Mouse (Mus musculus): ENCODE measurements around the gene Zc3h14. TPM values are rescaled to one million over a fixed set of nuclear protein-coding genes. Genes with fewer than 3 reads are reported as not detected.

Zc3h14 gene
- polyA plus RNA-seq (2014; fragmentation: Nextera tagmentation; extraction: Ambion mirVana): 137 and 144 TPM in 2 replicates

DNA sequence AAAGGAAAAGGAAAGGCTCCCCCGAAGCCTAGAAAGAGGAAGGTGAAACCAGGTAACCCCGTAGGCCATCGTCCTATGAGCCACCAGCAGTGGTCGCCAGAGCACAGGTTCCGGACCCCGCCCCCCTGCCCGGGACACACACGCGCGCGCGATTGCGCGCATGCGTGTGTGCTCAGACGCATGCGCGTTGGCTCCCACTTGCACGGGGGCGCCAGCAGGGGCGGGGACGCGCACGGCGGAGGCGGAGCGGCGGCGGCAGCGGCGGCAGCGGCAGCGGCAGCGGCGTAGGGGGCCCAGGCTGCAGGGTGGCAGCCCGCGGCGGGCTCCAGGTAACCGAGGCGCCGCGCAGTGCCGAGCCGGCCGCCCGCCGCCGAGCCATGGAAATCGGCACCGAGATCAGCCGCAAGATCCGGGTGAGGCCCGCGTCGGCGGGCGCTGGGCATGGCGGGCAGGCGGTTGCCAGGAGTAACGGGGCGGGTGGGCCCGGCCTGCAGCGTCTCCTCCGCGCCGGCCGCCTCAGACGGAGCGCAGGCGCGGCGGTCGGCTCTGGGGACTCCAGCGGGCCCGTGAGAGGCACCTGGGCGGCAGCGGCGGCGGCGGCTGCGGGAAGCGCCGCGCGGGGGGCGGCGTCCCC, at the start of gene Zc3h14:
Zc3h14 (plus strand) TSS at position 219 of the 634 bp plus-strand sequence.
- Histone ChIP-seq H3K9me3 (ENCODE audit: control insufficient read depth, low read depth, low read length) (no peaks in the 10 kb centered on the region), H3K36me3 (ENCODE audit: control insufficient read depth, insufficient read depth, low read length) (peaks cover 2% of the 10 kb centered on the region; the same call in 1 of the 2 replicates), H3K4me1 (ENCODE audit: control insufficient read depth, insufficient read depth, low read length) (peaks cover 17% of the 10 kb centered on the region), H3K27me3 (ENCODE audit: control insufficient read depth, insufficient read depth, low read length) (no peaks in the 10 kb centered on the region), H3K27ac (ENCODE audit: low read length) (peak within 1 kb of the TSS; percentile 85), H3K4me2 (replicated peaks; ENCODE audit: low read depth, low read length) (peak within 1 kb of the TSS; percentile 72), H3K4me3 (ENCODE audit: low read depth, low read length) (peak within 1 kb of the TSS; percentile 84), H3K9ac (replicated peaks; ENCODE audit: low read depth, low read length) (peak within 1 kb of the TSS; percentile 86)
- peak; percentile 89 for ATAC-seq (ENCODE audit: insufficient number of reproducible peaks, insufficient read depth, low FRiP score, low read depth)
- WGBS: under 1% methylated on average over 76 of the region's 87 CpGs

DNA sequence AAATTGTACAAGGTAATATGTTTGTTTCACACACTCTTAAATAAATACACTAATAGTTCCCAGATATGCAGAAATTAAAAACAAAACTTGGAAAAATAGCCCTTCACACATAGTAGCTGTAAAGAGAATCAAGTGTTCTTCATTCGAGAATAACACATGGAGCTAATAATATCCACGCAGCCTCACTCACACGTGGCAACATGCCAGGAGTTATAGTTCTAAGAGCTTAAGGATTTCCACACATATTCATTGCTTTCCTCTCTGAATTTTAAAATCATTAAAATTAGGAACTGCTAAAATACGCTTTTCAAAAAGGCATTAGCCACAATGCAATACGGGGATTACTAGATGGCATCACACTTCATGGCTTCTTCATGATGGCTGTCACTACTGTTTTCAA, 49.6 kb upstream of the Zc3h14 start:
- Histone ChIP-seq H3K4me2 (replicated peaks; ENCODE audit: low read depth, low read length) (no peak overlapping the region), H3K36me3 (ENCODE audit: control insufficient read depth, insufficient read depth, low read length) (peaks cover 34% of the 10 kb centered on the region), H3K27ac (ENCODE audit: low read length) (no peak overlapping the region), H3K27me3 (ENCODE audit: control insufficient read depth, insufficient read depth, low read length) (no peaks in the 10 kb centered on the region), H3K9ac (replicated peaks; ENCODE audit: low read depth, low read length) (no peak overlapping the region), H3K9me3 (ENCODE audit: control insufficient read depth, low read depth, low read length) (no peaks in the 10 kb centered on the region), H3K4me1 (ENCODE audit: control insufficient read depth, insufficient read depth, low read length) (no peaks in the 10 kb centered on the region), H3K4me3 (ENCODE audit: low read depth, low read length) (no peak overlapping the region)
- ATAC-seq (ENCODE audit: insufficient number of reproducible peaks, insufficient read depth, low FRiP score, low read depth): no peak
- 77% methylated on average over 5 of the region's 5 CpGs for WGBS

GRCm38 (mm10) chr12:98701564-98701963, 45.2 kb upstream of the Zc3h14 start:
- no peaks in the 10 kb centered on the region for H3K9me3 ChIP-seq (ENCODE audit: control insufficient read depth, low read depth, low read length)
- H3K4me1 ChIP-seq (ENCODE audit: control insufficient read depth, insufficient read depth, low read length): no peaks in the 10 kb centered on the region
- H3K27ac ChIP-seq (ENCODE audit: low read length): no peak overlapping the region
- ATAC-seq (ENCODE audit: insufficient number of reproducible peaks, insufficient read depth, low FRiP score, low read depth): no peak
- no peak overlapping the region for H3K4me3 ChIP-seq (ENCODE audit: low read depth, low read length)
- H3K36me3 ChIP-seq (ENCODE audit: control insufficient read depth, insufficient read depth, low read length): peaks cover 26% of the 10 kb centered on the region
- no peaks in the 10 kb centered on the region for H3K27me3 ChIP-seq (ENCODE audit: control insufficient read depth, insufficient read depth, low read length)
- WGBS: 88% methylated on average over 9 of the region's 9 CpGs
- no peak overlapping the region for H3K9ac ChIP-seq (replicated peaks; ENCODE audit: low read depth, low read length)
- no peak overlapping the region for H3K4me2 ChIP-seq (replicated peaks; ENCODE audit: low read depth, low read length)

GRCm38 (mm10) chr12:98703554-98703953, 43.2 kb upstream of the Zc3h14 start:
- H3K27ac ChIP-seq (ENCODE audit: low read length): no peak overlapping the region
- H3K9me3 ChIP-seq (ENCODE audit: control insufficient read depth, low read depth, low read length): no peaks in the 10 kb centered on the region
- no peak overlapping the region for H3K9ac ChIP-seq (replicated peaks; ENCODE audit: low read depth, low read length)
- no peak for ATAC-seq (ENCODE audit: insufficient number of reproducible peaks, insufficient read depth, low FRiP score, low read depth)
- peaks cover 14% of the 10 kb centered on the region for H3K36me3 ChIP-seq (ENCODE audit: control insufficient read depth, insufficient read depth, low read length)
- no peak overlapping the region for H3K4me2 ChIP-seq (replicated peaks; ENCODE audit: low read depth, low read length)
- WGBS: 85% methylated on average over 2 of the region's 2 CpGs
- no peak overlapping the region for H3K4me3 ChIP-seq (ENCODE audit: low read depth, low read length)
- H3K27me3 ChIP-seq (ENCODE audit: control insufficient read depth, insufficient read depth, low read length): no peaks in the 10 kb centered on the region
- no peaks in the 10 kb centered on the region for H3K4me1 ChIP-seq (ENCODE audit: control insufficient read depth, insufficient read depth, low read length)

DNA sequence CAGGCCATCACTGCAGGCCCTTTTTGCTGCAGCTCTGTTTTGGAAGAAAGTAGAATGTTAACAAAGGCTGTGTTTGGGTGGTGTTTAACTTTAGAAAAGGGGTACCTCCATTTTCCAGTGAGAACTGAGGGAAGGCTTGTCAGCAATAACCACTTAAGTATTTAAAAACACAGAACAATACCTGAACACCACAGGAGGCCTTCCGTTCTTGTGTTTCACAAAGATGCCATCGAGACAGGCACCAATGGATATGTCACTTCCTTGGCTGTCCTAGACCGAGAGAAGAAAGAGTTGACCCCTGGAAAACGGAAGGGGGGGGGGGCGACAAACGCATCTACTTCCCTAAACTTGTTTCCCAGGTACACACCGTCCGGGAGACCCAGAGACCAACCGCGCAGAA, 42.8 kb upstream of the Zc3h14 start:
- peaks cover 12% of the 10 kb centered on the region for H3K36me3 ChIP-seq (ENCODE audit: control insufficient read depth, insufficient read depth, low read length)
- H3K27ac ChIP-seq (ENCODE audit: low read length): no peak overlapping the region

GRCm38 (mm10) chr12:98712819-98713218, 33.9 kb upstream of the Zc3h14 start:
- no peak for ATAC-seq (ENCODE audit: insufficient number of reproducible peaks, insufficient read depth, low FRiP score, low read depth)
- no peaks in the 10 kb centered on the region for H3K27me3 ChIP-seq (ENCODE audit: control insufficient read depth, insufficient read depth, low read length)
- H3K4me1 ChIP-seq (ENCODE audit: control insufficient read depth, insufficient read depth, low read length): no peaks in the 10 kb centered on the region
- H3K9ac ChIP-seq (replicated peaks; ENCODE audit: low read depth, low read length): no peak overlapping the region
- no peaks in the 10 kb centered on the region for H3K36me3 ChIP-seq (ENCODE audit: control insufficient read depth, insufficient read depth, low read length)
- H3K9me3 ChIP-seq (ENCODE audit: control insufficient read depth, low read depth, low read length): no peaks in the 10 kb centered on the region
- H3K4me3 ChIP-seq (ENCODE audit: low read depth, low read length): no peak overlapping the region
- 71% methylated on average over 6 of the region's 6 CpGs for WGBS
- no peak overlapping the region for H3K4me2 ChIP-seq (replicated peaks; ENCODE audit: low read depth, low read length)
- H3K27ac ChIP-seq (ENCODE audit: low read length): no peak overlapping the region

More for the DNA sequence above, 42.8 kb upstream of the Zc3h14 start:
- no peak overlapping the region for H3K9ac ChIP-seq (replicated peaks; ENCODE audit: low read depth, low read length)
- H3K4me3 ChIP-seq (ENCODE audit: low read depth, low read length): no peak overlapping the region
- no peaks in the 10 kb centered on the region for H3K27me3 ChIP-seq (ENCODE audit: control insufficient read depth, insufficient read depth, low read length)
- no peak for ATAC-seq (ENCODE audit: insufficient number of reproducible peaks, insufficient read depth, low FRiP score, low read depth)
- WGBS: 87% methylated on average over 10 of the region's 10 CpGs
- no peak overlapping the region for H3K4me2 ChIP-seq (replicated peaks; ENCODE audit: low read depth, low read length)
- H3K4me1 ChIP-seq (ENCODE audit: control insufficient read depth, insufficient read depth, low read length): no peaks in the 10 kb centered on the region
- H3K9me3 ChIP-seq (ENCODE audit: control insufficient read depth, low read depth, low read length): no peaks in the 10 kb centered on the region

- Histone ChIP-seq H3K4me1 (ENCODE audit: control insufficient read depth, insufficient read depth, low read length) (no peaks in the 10 kb centered on the region), H3K36me3 (ENCODE audit: control insufficient read depth, insufficient read depth, low read length) (no peaks in the 10 kb centered on the region), H3K27ac (ENCODE audit: low read length) (0 out of 2 replicates have a peak overlapping the region, but pooled peaks have one; percentile 0), H3K9me3 (ENCODE audit: control insufficient read depth, low read depth, low read length) (no peaks in the 10 kb centered on the region), H3K27me3 (ENCODE audit: control insufficient read depth, insufficient read depth, low read length) (no peaks in the 10 kb centered on the region), H3K4me2 (replicated peaks; ENCODE audit: low read depth, low read length) (no peak overlapping the region), H3K4me3 (ENCODE audit: low read depth, low read length) (no peak overlapping the region), H3K9ac (replicated peaks; ENCODE audit: low read depth, low read length) (no peak overlapping the region)
- peak; percentile 67 for ATAC-seq (ENCODE audit: insufficient number of reproducible peaks, insufficient read depth, low FRiP score, low read depth)
- 18% methylated on average over 7 of the region's 7 CpGs for WGBS
Observed at GRCm38 (mm10) chr12:98713621-98714103, 33.1 kb upstream of the Zc3h14 start.

DNA sequence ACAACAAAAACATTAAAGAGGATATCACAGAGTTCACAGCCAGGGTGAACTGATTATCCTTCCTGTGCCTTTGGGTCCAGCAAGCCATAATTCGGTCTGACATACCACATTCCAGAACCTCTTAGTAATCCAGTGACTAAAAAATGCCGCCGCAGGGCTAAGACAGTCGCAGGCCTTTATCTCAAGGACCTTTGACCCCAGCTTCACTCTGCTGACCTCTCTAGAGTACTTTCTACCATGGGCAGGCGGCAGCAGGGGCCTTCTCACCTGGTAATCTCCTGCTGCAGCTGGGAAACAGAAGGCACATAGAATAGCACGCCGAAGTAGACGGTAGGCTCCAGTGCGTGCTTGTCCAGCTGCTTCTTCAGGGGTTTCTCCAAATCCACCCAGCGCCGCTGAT, 32.0 kb upstream of the Zc3h14 start:
- H3K4me2 ChIP-seq (replicated peaks; ENCODE audit: low read depth, low read length): no peak overlapping the region

DNA sequence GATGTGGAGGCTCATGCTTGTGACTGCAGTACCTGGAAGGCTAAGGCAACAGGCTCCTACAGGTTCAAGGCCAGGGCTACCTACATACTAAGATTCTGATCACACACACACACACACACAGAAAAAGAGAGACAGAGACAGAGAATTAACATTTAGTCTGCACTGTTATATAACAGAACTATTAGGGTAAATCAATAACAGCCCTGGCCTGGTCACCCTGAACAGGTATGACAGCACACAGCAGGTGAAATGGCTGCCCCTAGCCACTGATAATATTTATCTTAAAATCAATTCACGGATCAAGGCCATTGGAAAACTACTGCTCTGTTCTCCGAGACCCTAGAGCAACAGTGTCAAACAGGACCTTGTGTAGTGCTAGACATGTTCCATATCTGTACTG, 30.6 kb upstream of the Zc3h14 start:
- Histone ChIP-seq H3K36me3 (ENCODE audit: control insufficient read depth, insufficient read depth, low read length) (no peaks in the 10 kb centered on the region), H3K9me3 (ENCODE audit: control insufficient read depth, low read depth, low read length) (no peaks in the 10 kb centered on the region), H3K4me3 (ENCODE audit: low read depth, low read length) (no peak overlapping the region), H3K4me2 (replicated peaks; ENCODE audit: low read depth, low read length) (no peak overlapping the region), H3K9ac (replicated peaks; ENCODE audit: low read depth, low read length) (no peak overlapping the region), H3K27me3 (ENCODE audit: control insufficient read depth, insufficient read depth, low read length) (no peaks in the 10 kb centered on the region), H3K27ac (ENCODE audit: low read length) (no peak overlapping the region), H3K4me1 (ENCODE audit: control insufficient read depth, insufficient read depth, low read length) (peaks cover 12% of the 10 kb centered on the region)
- 79% methylated on average over 2 of the region's 2 CpGs for WGBS
- no peak for ATAC-seq (ENCODE audit: insufficient number of reproducible peaks, insufficient read depth, low FRiP score, low read depth)

More for the DNA sequence above, 32.0 kb upstream of the Zc3h14 start:
- Histone ChIP-seq H3K27ac (ENCODE audit: low read length) (no peak overlapping the region), H3K4me3 (ENCODE audit: low read depth, low read length) (no peak overlapping the region), H3K9ac (replicated peaks; ENCODE audit: low read depth, low read length) (no peak overlapping the region), H3K9me3 (ENCODE audit: control insufficient read depth, low read depth, low read length) (no peaks in the 10 kb centered on the region), H3K36me3 (ENCODE audit: control insufficient read depth, insufficient read depth, low read length) (no peaks in the 10 kb centered on the region), H3K27me3 (ENCODE audit: control insufficient read depth, insufficient read depth, low read length) (no peaks in the 10 kb centered on the region), H3K4me1 (ENCODE audit: control insufficient read depth, insufficient read depth, low read length) (no peaks in the 10 kb centered on the region)
- 28% methylated on average over 11 of the region's 11 CpGs for WGBS
- no peak for ATAC-seq (ENCODE audit: insufficient number of reproducible peaks, insufficient read depth, low FRiP score, low read depth)

All from stomach, embryonic 14.5 days (tissue).